Mouse (Mus musculus) liver, embryonic 12.5 days (tissue): ENCODE measurements around the gene Arid1b. TPM values are rescaled to one million over a fixed set of nuclear protein-coding genes. Genes with fewer than 3 reads are reported as not detected.

Experiments
- ATAC-seq: fragments of 200-750 bp; cut with Nextera tagmentation; 2 replicates; pipeline ENCODE4 v1.8.0; 2017; ENCODE audit warnings: moderate number of reproducible peaks, mild to moderate bottlenecking, moderate library complexity
- H3K27ac ChIP-seq: fragments of 300-500 bp; sonication (generic); 2 replicates; pipeline ENCODE4 v1.5.1; 2016; ENCODE audit warnings: mild to moderate bottlenecking
- H3K27me3 ChIP-seq: fragments of 300-500 bp; sonication (generic); replicated peaks from 2 replicates; pipeline ENCODE4 v1.6.1; 2016; ENCODE audit warnings: mild to moderate bottlenecking, moderate library complexity
- H3K36me3 ChIP-seq: fragments of 300-500 bp; sonication (generic); 2 replicates; pipeline ENCODE4 v1.6.1; 2016; ENCODE audit warnings: mild to moderate bottlenecking, moderate library complexity
- H3K4me1 ChIP-seq: fragments of 300-500 bp; sonication (generic); 2 replicates; pipeline ENCODE4 v1.6.1; 2016
- H3K4me2 ChIP-seq: fragments of 300-500 bp; sonication (generic); 2 replicates; pipeline ENCODE4 v1.6.1; 2016; ENCODE audit warnings: mild to moderate bottlenecking, moderate library complexity
- H3K4me3 ChIP-seq: fragments of 300-500 bp; sonication (generic); 2 replicates; pipeline ENCODE4 v1.5.1; 2016; ENCODE audit warnings: mild to moderate bottlenecking, moderate library complexity
- H3K9ac ChIP-seq: fragments of 300-500 bp; sonication (generic); 2 replicates; pipeline ENCODE4 v1.6.1; 2016; ENCODE audit warnings: mild to moderate bottlenecking, moderate library complexity
- H3K9me3 ChIP-seq: fragments of 300-500 bp; sonication (generic); replicated peaks from 2 replicates; pipeline ENCODE4 v1.6.1; 2016; ENCODE audit warnings: mild to moderate bottlenecking, moderate library complexity
- WGBS: fragments of 180-500 bp; shearing (Covaris S2); methylation state at CpG from one replicate; pipeline ENCODE4 v1.1.7; 2016; ENCODE audit not compliant: insufficient replicate concordance; 5-methylcytosine and 5-hydroxymethylcytosine counted together
- polyA plus RNA-seq: library from polyadenylated mRNA; unstranded; fragments of >200 nt; fragmentation: Nextera tagmentation; extraction: Ambion mirVana; gene quantifications from 2 replicates; pipeline ENCODE4 v1.2.1, GENCODE M21; 2016

Arid1b gene
- polyA plus RNA-seq, 1 experiment from 2014 or later = 5.5 TPM

GRCm38 (mm10) chr17:5050970-5051530, 56.9 kb downstream of the Arid1b start:
- no peak for ATAC-seq
- 71% methylated on average over 7 of the region's 7 CpGs for WGBS
- Histone ChIP-seq H3K9ac (no peak overlapping the region), H3K27me3 (no peaks in the 10 kb centered on the region), H3K27ac (no peak overlapping the region), H3K9me3 (no peaks in the 10 kb centered on the region), H3K4me2 (no peak overlapping the region), H3K4me1 (peaks cover 24% of the 10 kb centered on the region), H3K4me3 (no peak overlapping the region), H3K36me3 (0 out of 2 replicates have a peak, but pooled peaks cover 3% of the 10 kb centered on the region)

GRCm38 (mm10) chr17:5052091-5052799, 58.1 kb downstream of the Arid1b start:
- no peak overlapping the region for H3K4me3 ChIP-seq
- H3K9me3 ChIP-seq = no peaks in the 10 kb centered on the region
- 0 out of 2 replicates have a peak, but pooled peaks cover 3% of the 10 kb centered on the region for H3K36me3 ChIP-seq
- no peak overlapping the region for H3K27ac ChIP-seq
- ATAC-seq = no peak
- H3K4me2 ChIP-seq = no peak overlapping the region
- H3K9ac ChIP-seq = no peak overlapping the region
- H3K4me1 ChIP-seq = peaks cover 33% of the 10 kb centered on the region
- WGBS = 75% methylated on average over 10 of the region's 10 CpGs
- H3K27me3 ChIP-seq = no peaks in the 10 kb centered on the region

GRCm38 (mm10) chr17:5052800-5053179, 58.7 kb downstream of the Arid1b start:
- no peak overlapping the region for H3K27ac ChIP-seq

GRCm38 (mm10) chr17:5053201-5053600, 59.1 kb downstream of the Arid1b start:
- peaks cover 39% of the 10 kb centered on the region for H3K4me1 ChIP-seq
- H3K4me2 ChIP-seq = no peak overlapping the region
- no peak overlapping the region for H3K9ac ChIP-seq
- 0 out of 2 replicates have a peak, but pooled peaks cover 3% of the 10 kb centered on the region for H3K36me3 ChIP-seq
- no peak for ATAC-seq
- H3K9me3 ChIP-seq = no peaks in the 10 kb centered on the region
- no peaks in the 10 kb centered on the region for H3K27me3 ChIP-seq
- WGBS = 83% methylated on average over 16 of the region's 16 CpGs
- no peak overlapping the region for H3K4me3 ChIP-seq
- no peak overlapping the region for H3K27ac ChIP-seq

More at GRCm38 (mm10) chr17:5052800-5053179, 58.7 kb downstream of the Arid1b start:
- no peaks in the 10 kb centered on the region for H3K9me3 ChIP-seq
- H3K4me2 ChIP-seq = no peak overlapping the region
- no peak for ATAC-seq
- H3K9ac ChIP-seq = no peak overlapping the region
- H3K4me3 ChIP-seq = no peak overlapping the region
- peaks cover 36% of the 10 kb centered on the region for H3K4me1 ChIP-seq
- 76% methylated on average over 4 of the region's 4 CpGs for WGBS
- H3K27me3 ChIP-seq = no peaks in the 10 kb centered on the region
- H3K36me3 ChIP-seq = 0 out of 2 replicates have a peak, but pooled peaks cover 3% of the 10 kb centered on the region

- Histone ChIP-seq H3K9ac (no peak overlapping the region), H3K9me3 (no peaks in the 10 kb centered on the region), H3K27me3 (no peaks in the 10 kb centered on the region), H3K4me3 (no peak overlapping the region), H3K4me1 (peaks cover 61% of the 10 kb centered on the region), H3K4me2 (no peak overlapping the region), H3K36me3 (no peaks in the 10 kb centered on the region), H3K27ac (no peak overlapping the region)
- 44% methylated on average over 6 of the region's 6 CpGs for WGBS
- no peak for ATAC-seq
These were observed 61.3 kb downstream of the Arid1b start for GRCm38 (mm10) chr17:5055412-5055811.

- Histone ChIP-seq H3K4me3 (no peak overlapping the region), H3K27me3 (no peaks in the 10 kb centered on the region), H3K4me1 (peaks cover 74% of the 10 kb centered on the region), H3K9me3 (no peaks in the 10 kb centered on the region), H3K9ac (no peak overlapping the region), H3K36me3 (no peaks in the 10 kb centered on the region), H3K4me2 (no peak overlapping the region), H3K27ac (no peak overlapping the region; the same call in 1 of the 2 replicates)
- 68% methylated on average over 4 of the region's 4 CpGs for WGBS
- ATAC-seq = no peak
These were observed 62.5 kb downstream of the Arid1b start for GRCm38 (mm10) chr17:5056654-5057053.

- Histone ChIP-seq H3K27ac (peak overlapping the region; percentile 41; the same call in 1 of the 2 replicates), H3K4me3 (no peak overlapping the region), H3K4me1 (peaks cover 68% of the 10 kb centered on the region), H3K9ac (peak overlapping the region; percentile 13; the same call in 1 of the 2 replicates), H3K36me3 (no peaks in the 10 kb centered on the region), H3K27me3 (no peaks in the 10 kb centered on the region), H3K9me3 (no peaks in the 10 kb centered on the region), H3K4me2 (peak overlapping the region; percentile 18; the same call in 1 of the 2 replicates)
- WGBS = 7% methylated on average over 4 of the region's 4 CpGs
- peak; percentile 61 for ATAC-seq
These were observed 63.2 kb downstream of the Arid1b start for GRCm38 (mm10) chr17:5057286-5057685.

GRCm38 (mm10) chr17:5057944-5058720, 64.0 kb downstream of the Arid1b start:
- peaks cover 65% of the 10 kb centered on the region for H3K4me1 ChIP-seq
- H3K27ac ChIP-seq = peak overlapping the region; percentile 20
- H3K9me3 ChIP-seq = no peaks in the 10 kb centered on the region
- no peaks in the 10 kb centered on the region for H3K36me3 ChIP-seq
- no peak overlapping the region for H3K9ac ChIP-seq
- no peaks in the 10 kb centered on the region for H3K27me3 ChIP-seq
- 55% methylated on average over 10 of the region's 10 CpGs for WGBS
- H3K4me3 ChIP-seq = no peak overlapping the region
- H3K4me2 ChIP-seq = peak overlapping the region; percentile 9; the same call in 1 of the 2 replicates
- peak; percentile 43; the same call in 1 of the 2 replicates for ATAC-seq

- Histone ChIP-seq H3K9ac (no peak overlapping the region), H3K27ac (no peak overlapping the region), H3K4me3 (no peak overlapping the region), H3K9me3 (no peaks in the 10 kb centered on the region), H3K36me3 (no peaks in the 10 kb centered on the region), H3K4me1 (peaks cover 69% of the 10 kb centered on the region), H3K27me3 (no peaks in the 10 kb centered on the region), H3K4me2 (no peak overlapping the region)
- ATAC-seq = peak; percentile 65
- 56% methylated on average over 9 of the region's 9 CpGs for WGBS
These were observed 65.0 kb downstream of the Arid1b start for GRCm38 (mm10) chr17:5059092-5059601.

- Histone ChIP-seq H3K27ac (no peak overlapping the region), H3K27me3 (no peaks in the 10 kb centered on the region), H3K9ac (no peak overlapping the region), H3K4me1 (peaks cover 70% of the 10 kb centered on the region), H3K4me3 (no peak overlapping the region), H3K36me3 (no peaks in the 10 kb centered on the region), H3K9me3 (no peaks in the 10 kb centered on the region), H3K4me2 (no peak overlapping the region)
- no peak for ATAC-seq
- 69% methylated on average over 5 of the region's 5 CpGs for WGBS
These were observed 66.5 kb downstream of the Arid1b start for GRCm38 (mm10) chr17:5060515-5061084.

GRCm38 (mm10) chr17:5061183-5061582, 67.1 kb downstream of the Arid1b start:
- no peak overlapping the region for H3K9ac ChIP-seq
- no peak overlapping the region for H3K4me2 ChIP-seq
- 89% methylated on average over 3 of the region's 3 CpGs for WGBS
- peaks cover 66% of the 10 kb centered on the region for H3K4me1 ChIP-seq
- no peak overlapping the region for H3K27ac ChIP-seq
- no peak for ATAC-seq
- H3K36me3 ChIP-seq = no peaks in the 10 kb centered on the region
- no peak overlapping the region for H3K4me3 ChIP-seq
- no peaks in the 10 kb centered on the region for H3K9me3 ChIP-seq
- H3K27me3 ChIP-seq = no peaks in the 10 kb centered on the region
